Mouse (Mus musculus): ENCODE measurements at regions not wholly inside any gene's neighbourhood (a gene's known extent, or its start where the extent isn't known, plus 50 kb on each side); places are given as distances from the start of the nearest gene placed in this dataset.

DNA sequence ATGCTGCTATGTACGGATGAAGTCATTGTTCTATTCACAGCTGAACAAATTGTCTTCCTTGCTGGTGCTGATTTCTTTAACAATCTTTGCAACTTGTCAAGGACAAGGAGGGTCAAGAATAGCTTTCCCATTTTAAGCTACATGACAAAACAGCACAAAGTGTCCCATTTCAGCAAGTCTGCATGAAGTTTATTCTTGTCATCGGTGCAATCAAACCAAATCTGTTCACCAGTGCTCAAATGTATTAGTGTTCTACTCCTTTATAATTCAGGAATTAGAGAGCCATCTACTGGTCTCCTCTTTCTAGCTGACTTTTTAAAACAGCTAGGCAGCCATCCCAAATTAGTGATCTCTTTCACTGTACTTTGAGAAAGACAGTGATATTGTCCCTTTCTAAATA, 1040.8 kb downstream of the Galc start:
- DNase-seq (ENCODE audit: low spot score) (no peak), ATAC-seq (no peak)
- Histone ChIP-seq H3K9me3 (ENCODE audit: low read length) (no peaks in the 10 kb centered on the region), H3K27me3 (replicated peaks; ENCODE audit: insufficient read depth, low read length) (no peaks in the 10 kb centered on the region), H3K4me1 (ENCODE audit: insufficient read depth, low read depth, low read length) (no peaks in the 10 kb centered on the region), H3K9ac (replicated peaks; ENCODE audit: low read depth) (no peak overlapping the region), H3K27ac (ENCODE audit: low read length) (no peak overlapping the region), H3K4me2 (replicated peaks; ENCODE audit: low read depth, low read length) (no peak overlapping the region), H3K4me3 (ENCODE audit: low read depth, low read length) (no peak overlapping the region), H3K36me3 (ENCODE audit: insufficient read depth, low read length) (no peaks in the 10 kb centered on the region)
- 65% methylated on average over 2 of the region's 2 CpGs for WGBS
- no peak for TF ChIP-seq EP300 (IDR thresholded peaks at IDR 0.05)
- TF ChIP-seq CTCF (IDR thresholded peaks at IDR 0.05), result no peak

DNA sequence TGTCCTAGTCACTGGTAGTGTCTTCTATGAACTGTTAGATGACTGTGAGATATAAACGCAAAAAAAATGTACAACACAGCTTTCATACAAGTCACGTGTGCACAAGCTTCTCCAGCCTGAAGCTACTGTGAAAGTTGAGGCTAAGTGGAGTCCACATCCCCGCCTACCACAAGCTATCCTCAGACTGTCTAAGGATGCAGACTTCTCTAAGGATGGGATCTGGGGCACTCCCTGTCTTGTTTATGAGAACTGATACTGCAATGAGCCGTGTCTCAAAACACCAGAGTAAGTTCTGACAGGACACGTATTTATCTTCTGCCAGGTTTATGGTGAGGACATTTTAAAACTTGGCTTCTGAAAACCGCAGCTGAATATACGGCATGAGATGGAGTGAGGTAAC, 1041.7 kb downstream of the Galc start:
- no peak overlapping the region for H3K9ac ChIP-seq (replicated peaks; ENCODE audit: low read depth)
- no peaks in the 10 kb centered on the region for H3K36me3 ChIP-seq (ENCODE audit: insufficient read depth, low read length)
- DNase-seq (ENCODE audit: low spot score) (no peak), ATAC-seq (no peak)
- H3K9me3 ChIP-seq (ENCODE audit: low read length), result no peaks in the 10 kb centered on the region
- H3K27ac ChIP-seq (ENCODE audit: low read length), result no peak overlapping the region
- no peaks in the 10 kb centered on the region for H3K4me1 ChIP-seq (ENCODE audit: insufficient read depth, low read depth, low read length)
- 46% methylated on average over 7 of the region's 7 CpGs for WGBS
- no peaks in the 10 kb centered on the region for H3K27me3 ChIP-seq (replicated peaks; ENCODE audit: insufficient read depth, low read length)
- H3K4me2 ChIP-seq (replicated peaks; ENCODE audit: low read depth, low read length), result no peak overlapping the region
- TF ChIP-seq EP300 (IDR thresholded peaks at IDR 0.05), result no peak
- no peak for TF ChIP-seq CTCF (IDR thresholded peaks at IDR 0.05)
- no peak overlapping the region for H3K4me3 ChIP-seq (ENCODE audit: low read depth, low read length)

GRCm38 (mm10) chr12:97203636-97204389, 1055.4 kb downstream of the Galc start:
- DNase-seq (ENCODE audit: low spot score) (no peak), ATAC-seq (no peak)
- Histone ChIP-seq H3K4me1 (ENCODE audit: insufficient read depth, low read depth, low read length) (no peaks in the 10 kb centered on the region), H3K9ac (replicated peaks; ENCODE audit: low read depth) (no peak overlapping the region), H3K4me2 (replicated peaks; ENCODE audit: low read depth, low read length) (no peak overlapping the region), H3K9me3 (ENCODE audit: low read length) (no peaks in the 10 kb centered on the region), H3K27ac (ENCODE audit: low read length) (no peak overlapping the region), H3K36me3 (ENCODE audit: insufficient read depth, low read length) (no peaks in the 10 kb centered on the region), H3K27me3 (replicated peaks; ENCODE audit: insufficient read depth, low read length) (no peaks in the 10 kb centered on the region), H3K4me3 (ENCODE audit: low read depth, low read length) (no peak overlapping the region)
- 51% methylated on average over 3 of the region's 3 CpGs for WGBS
- no peak for TF ChIP-seq EP300 (IDR thresholded peaks at IDR 0.05)
- TF ChIP-seq CTCF (IDR thresholded peaks at IDR 0.05), result no peak

DNA sequence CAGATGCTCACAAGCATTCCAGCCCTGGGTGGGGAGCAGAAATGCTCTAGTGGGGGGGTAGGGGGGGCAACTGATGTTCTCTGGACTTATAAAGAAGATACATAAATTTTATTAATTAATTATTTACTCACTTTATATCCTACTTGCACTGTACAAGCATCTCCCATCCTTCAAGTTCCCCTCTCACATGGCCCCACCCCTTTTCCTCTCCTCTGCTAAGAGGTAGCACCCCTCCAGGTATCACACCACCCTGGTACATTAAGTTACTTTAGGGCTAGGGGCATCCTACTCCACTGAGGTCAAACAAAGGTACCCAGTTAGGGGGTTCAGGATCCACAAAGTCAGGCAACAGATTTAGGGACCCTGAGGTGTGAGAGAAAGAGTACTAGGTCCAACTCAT, 1097.4 kb downstream of the Galc start:
- H3K9me3 ChIP-seq (ENCODE audit: low read length), result no peaks in the 10 kb centered on the region
- ATAC-seq (no peak), DNase-seq (ENCODE audit: low spot score) (no peak)
- no peaks in the 10 kb centered on the region for H3K36me3 ChIP-seq (ENCODE audit: insufficient read depth, low read length)
- no peak overlapping the region for H3K9ac ChIP-seq (replicated peaks; ENCODE audit: low read depth)
- no peak overlapping the region for H3K4me2 ChIP-seq (replicated peaks; ENCODE audit: low read depth, low read length)
- no peak overlapping the region for H3K27ac ChIP-seq (ENCODE audit: low read length)
- no peak overlapping the region for H3K4me3 ChIP-seq (ENCODE audit: low read depth, low read length)
- no peaks in the 10 kb centered on the region for H3K4me1 ChIP-seq (ENCODE audit: insufficient read depth, low read depth, low read length)
- TF ChIP-seq CTCF (IDR thresholded peaks at IDR 0.05) (no peak), EP300 (IDR thresholded peaks at IDR 0.05) (no peak)
- no peaks in the 10 kb centered on the region for H3K27me3 ChIP-seq (replicated peaks; ENCODE audit: insufficient read depth, low read length)

GRCm38 (mm10) chr12:97161429-97161828, 1097.8 kb downstream of the Galc start:
- no peak overlapping the region for H3K27ac ChIP-seq (ENCODE audit: low read length)
- no peaks in the 10 kb centered on the region for H3K9me3 ChIP-seq (ENCODE audit: low read length)
- no peaks in the 10 kb centered on the region for H3K4me1 ChIP-seq (ENCODE audit: insufficient read depth, low read depth, low read length)
- H3K9ac ChIP-seq (replicated peaks; ENCODE audit: low read depth), result no peak overlapping the region
- DNase-seq (ENCODE audit: low spot score), result no peak
- no peak for ATAC-seq
- 71% methylated on average over 9 of the region's 9 CpGs for WGBS
- H3K4me3 ChIP-seq (ENCODE audit: low read depth, low read length), result no peak overlapping the region
- no peaks in the 10 kb centered on the region for H3K36me3 ChIP-seq (ENCODE audit: insufficient read depth, low read length)
- H3K4me2 ChIP-seq (replicated peaks; ENCODE audit: low read depth, low read length), result no peak overlapping the region
- no peaks in the 10 kb centered on the region for H3K27me3 ChIP-seq (replicated peaks; ENCODE audit: insufficient read depth, low read length)
- TF ChIP-seq EP300 (IDR thresholded peaks at IDR 0.05) (no peak), CTCF (IDR thresholded peaks at IDR 0.05) (no peak)

- ATAC-seq (no peak), DNase-seq (ENCODE audit: low spot score) (no peak)
- 39% methylated on average over 4 of the region's 4 CpGs for WGBS
These were observed 1100.9 kb downstream of the Galc start for GRCm38 (mm10) chr12:97158332-97158731.

DNA sequence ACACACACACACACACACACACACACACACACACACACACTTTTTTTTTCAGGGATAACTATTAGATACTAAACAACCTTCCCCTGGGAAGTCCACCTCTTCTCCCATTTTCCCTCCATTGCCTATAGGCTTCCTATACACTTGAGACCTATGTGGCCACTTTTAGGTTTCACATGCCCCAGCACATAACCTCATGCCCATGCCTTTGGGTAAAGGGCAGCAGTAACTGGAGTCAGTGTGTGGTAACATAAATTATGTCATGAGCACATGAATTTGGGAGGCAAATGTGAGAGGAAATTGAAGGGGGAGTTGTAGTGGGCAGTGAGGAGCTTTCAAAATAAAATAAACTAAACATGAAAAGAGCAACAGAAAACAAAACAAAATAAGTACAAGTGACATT, 1101.5 kb downstream of the Galc start:
- Histone ChIP-seq H3K4me2 (replicated peaks; ENCODE audit: low read depth, low read length) (no peak overlapping the region), H3K4me1 (ENCODE audit: insufficient read depth, low read depth, low read length) (no peaks in the 10 kb centered on the region), H3K27me3 (replicated peaks; ENCODE audit: insufficient read depth, low read length) (no peaks in the 10 kb centered on the region), H3K9ac (replicated peaks; ENCODE audit: low read depth) (no peak overlapping the region), H3K9me3 (ENCODE audit: low read length) (no peaks in the 10 kb centered on the region), H3K36me3 (ENCODE audit: insufficient read depth, low read length) (no peaks in the 10 kb centered on the region), H3K4me3 (ENCODE audit: low read depth, low read length) (no peak overlapping the region), H3K27ac (ENCODE audit: low read length) (no peak overlapping the region)
- no peak for TF ChIP-seq EP300 (IDR thresholded peaks at IDR 0.05)
- TF ChIP-seq CTCF (IDR thresholded peaks at IDR 0.05), result no peak
- ATAC-seq, result no peak
- no peak for DNase-seq (ENCODE audit: low spot score)

More at GRCm38 (mm10) chr12:97158332-97158731, 1100.9 kb downstream of the Galc start:
- no peaks in the 10 kb centered on the region for H3K36me3 ChIP-seq (ENCODE audit: insufficient read depth, low read length)
- no peak overlapping the region for H3K27ac ChIP-seq (ENCODE audit: low read length)
- H3K4me2 ChIP-seq (replicated peaks; ENCODE audit: low read depth, low read length), result no peak overlapping the region
- H3K9me3 ChIP-seq (ENCODE audit: low read length), result no peaks in the 10 kb centered on the region
- H3K27me3 ChIP-seq (replicated peaks; ENCODE audit: insufficient read depth, low read length), result no peaks in the 10 kb centered on the region
- no peak overlapping the region for H3K9ac ChIP-seq (replicated peaks; ENCODE audit: low read depth)
- TF ChIP-seq CTCF (IDR thresholded peaks at IDR 0.05) (no peak), EP300 (IDR thresholded peaks at IDR 0.05) (no peak)
- no peaks in the 10 kb centered on the region for H3K4me1 ChIP-seq (ENCODE audit: insufficient read depth, low read depth, low read length)
- H3K4me3 ChIP-seq (ENCODE audit: low read depth, low read length), result no peak overlapping the region

All from lung, postnatal 0 days (tissue).